Mouse (Mus musculus) layer of hippocampus, postnatal 25 days (tissue): ENCODE data around the gene Clpp. TPM values are rescaled to one million over a fixed set of nuclear protein-coding genes. Genes with fewer than 3 reads are reported as not detected.

Experiments
- DNase-seq, 2 experiments: peaks; one replicate each; pipeline ENCODE4 v3.0.0; 2022; ENCODE audit warnings: mixed read lengths in 2 of 2, low spot score in 1 of 2; ENCODE audit errors: extremely low spot score in 1 of 2
- total RNA-seq, 2 experiments: library from RNA; stranded (reverse); gene quantifications; 2 replicates each; pipeline ENCODE4 v1.2.3; 2021

The Clpp gene
- total RNA-seq, 2 experiments from 2014 or later: 57.8 to 68.3 TPM

- no peak for DNase-seq
Observed at GRCm38 (mm10) chr17:57029691-57030090, 39.6 kb downstream of the Clpp start.

GRCm38 (mm10) chr17:57030931-57031660 lies 41.0 kb downstream of the Clpp start, which contains the start of gene Khsrp:
Gene Khsrp, minus strand, starts transcription at chr17:57031522.
- DNase-seq: peak; percentile 40 to 45

- peak; percentile 87 to 91 for DNase-seq
Observed at GRCm38 (mm10) chr17:57031661-57032420, 41.7 kb downstream of the Clpp start.

- no peak for DNase-seq
Observed at GRCm38 (mm10) chr17:57032854-57033253, 42.7 kb downstream of the Clpp start.

- DNase-seq: no peak
Observed at GRCm38 (mm10) chr17:57038978-57039377, 48.9 kb downstream of the Clpp start.

- no peak for DNase-seq
Observed at GRCm38 (mm10) chr17:57041554-57041953, 51.4 kb downstream of the Clpp start, which contains the start of gene Slc25a41. Gene Slc25a41, minus strand, starts transcription at chr17:57041654.

Other genes with a start within 250 kb of the Clpp start
- 1 to 10 TPM; 2.7 to 3.6 TPM for gene Nrtn, start 232.8 kb upstream of the Clpp start, total RNA-seq
- gene Dus3l, start 225.5 kb upstream of the Clpp start, total RNA-seq: 10 to 100 TPM; 61.1 to 73.0 TPM
- gene Prr22, start 220.1 kb upstream of the Clpp start, total RNA-seq: 1 to 10 TPM in 1 of 2 experiments, under 1 TPM in 1; 0.89 to 1.6 TPM
- 1 to 10 TPM; 3.8 to 4.4 TPM for gene Rfx2, start 159.3 kb upstream of the Clpp start, total RNA-seq
- gene Acsbg2, start 115.9 kb upstream of the Clpp start, total RNA-seq: not detected
- under 1 TPM; 0.10 to 0.14 TPM for gene 1700061G19Rik, start 114.8 kb upstream of the Clpp start, total RNA-seq
- 10 to 100 TPM; 66.7 to 79.9 TPM for gene Mllt1, start 54.9 kb upstream of the Clpp start, total RNA-seq
- gene Acer1, start 8.2 kb upstream of the Clpp start, total RNA-seq: not detected
- gene Alkbh7, start 7.0 kb downstream of the Clpp start, total RNA-seq: 10 to 100 TPM; 22.8 to 24.1 TPM
- not detected for gene Pspn, start 9.7 kb downstream of the Clpp start, total RNA-seq
- gene Gtf2f1, start 21.0 kb downstream of the Clpp start, total RNA-seq: 10 to 100 TPM; 59.7 to 60.1 TPM
- gene Gm17949, start 21.2 kb downstream of the Clpp start, total RNA-seq: not detected
- gene Khsrp, start 41.2 kb downstream of the Clpp start, total RNA-seq: 100 to 1,000 TPM; 113 to 117 TPM
- under 1 TPM in 1 of 2 experiments, not detected in 1; 0.22 TPM for gene Slc25a41, start 51.3 kb downstream of the Clpp start, total RNA-seq
- under 1 TPM in 1 of 2 experiments, not detected in 1; 0.99 TPM for gene Crb3, start 68.8 kb downstream of the Clpp start, total RNA-seq
- 100 to 1,000 TPM; 351 to 373 TPM for gene Slc25a23, start 69.6 kb downstream of the Clpp start, total RNA-seq
- gene Dennd1c, start 88.2 kb downstream of the Clpp start, total RNA-seq: 1 to 10 TPM in 1 of 2 experiments, under 1 TPM in 1; 0.47 to 2.0 TPM
- 100 to 1,000 TPM; 633 to 647 TPM for gene Tubb4a, start 97.5 kb downstream of the Clpp start, total RNA-seq
- gene Tnfsf9, start 115.0 kb downstream of the Clpp start, total RNA-seq: under 1 TPM; 0.54 to 0.85 TPM
- under 1 TPM in 1 of 2 experiments, not detected in 1; 0.61 TPM for gene Cd70, start 159.5 kb downstream of the Clpp start, total RNA-seq
- not detected for gene Tnfsf14, start 203.9 kb downstream of the Clpp start, total RNA-seq
- 1 to 10 TPM in 1 of 2 experiments, under 1 TPM in 1; 0.98 to 1.3 TPM for gene C3, start 237.8 kb downstream of the Clpp start, total RNA-seq